Mouse (Mus musculus) kidney, postnatal 36 days (tissue): Measurements from ENCODE around the gene Unc80.
A peak's percentile ranks its signal among the peaks of the same experiment; 100 is the strongest.

Source experiments
- DNase-seq, 2 experiments: peaks; one replicate each; pipeline ENCODE4 v3.0.0; 2021 to 2022; ENCODE audit warnings: mixed read lengths in 2 of 2

Unc80 gene

GRCm38 (mm10) chr1:66467821-66468703, at the start of gene Unc80:
TSS of gene Unc80 (plus strand) at chr1:66468367.
- peak; percentile 1 to 64 for DNase-seq

- no peak for DNase-seq
These were observed 42.1 kb upstream of the Unc80 start for GRCm38 (mm10) chr1:66426073-66426472.

- DNase-seq, result no peak
These were observed 37.2 kb upstream of the Unc80 start for GRCm38 (mm10) chr1:66430962-66431361.

GRCm38 (mm10) chr1:66431472-66431871, 36.7 kb upstream of the Unc80 start:
- DNase-seq, result no peak

GRCm38 (mm10) chr1:66438069-66438468, 30.1 kb upstream of the Unc80 start:
- DNase-seq, result no peak

- no peak for DNase-seq
These were observed 25.2 kb upstream of the Unc80 start for GRCm38 (mm10) chr1:66442922-66443321.

- peak in 1 of 2 experiments; percentile 10 for DNase-seq
These were observed 18.7 kb upstream of the Unc80 start for GRCm38 (mm10) chr1:66449471-66449870.

GRCm38 (mm10) chr1:66456580-66456979, 11.6 kb upstream of the Unc80 start:
- no peak for DNase-seq

- no peak for DNase-seq
These were observed 10.4 kb upstream of the Unc80 start for GRCm38 (mm10) chr1:66457747-66458146.

GRCm38 (mm10) chr1:66459394-66459793, 8.8 kb upstream of the Unc80 start:
- no peak for DNase-seq

- DNase-seq, result no peak
These were observed 7.3 kb upstream of the Unc80 start for GRCm38 (mm10) chr1:66460850-66461249.

GRCm38 (mm10) chr1:66468704-66469020, 495 bp downstream of the Unc80 start:
- no peak for DNase-seq

GRCm38 (mm10) chr1:66482751-66483150, 14.6 kb downstream of the Unc80 start:
- no peak for DNase-seq

GRCm38 (mm10) chr1:66493064-66493463, 24.9 kb downstream of the Unc80 start:
- DNase-seq, result no peak

GRCm38 (mm10) chr1:66495310-66496012, 27.3 kb downstream of the Unc80 start:
- no peak for DNase-seq

GRCm38 (mm10) chr1:66550812-66551211, 82.6 kb downstream of the Unc80 start:
- DNase-seq, result no peak

GRCm38 (mm10) chr1:66552396-66552966, 84.3 kb downstream of the Unc80 start:
- no peak for DNase-seq

GRCm38 (mm10) chr1:66561636-66562270, 93.6 kb downstream of the Unc80 start:
- DNase-seq, result no peak

GRCm38 (mm10) chr1:66562332-66562731, 94.2 kb downstream of the Unc80 start:
- no peak for DNase-seq

- no peak for DNase-seq
These were observed 101.6 kb downstream of the Unc80 start for GRCm38 (mm10) chr1:66569736-66570135.

GRCm38 (mm10) chr1:66597163-66597788, 129.1 kb downstream of the Unc80 start:
- DNase-seq, result no peak

- no peak for DNase-seq
These were observed 140.1 kb downstream of the Unc80 start for GRCm38 (mm10) chr1:66608304-66608703.

GRCm38 (mm10) chr1:66617188-66617587, 149.0 kb downstream of the Unc80 start:
- DNase-seq, result no peak
